Mouse (Mus musculus): ENCODE data around the gene Ttyh1. TPM values are rescaled to one million over a fixed set of nuclear protein-coding genes. Genes with fewer than 3 reads are reported as not detected.

Gene Ttyh1
- 10.5 and 10.9 TPM in 2 replicates for polyA plus RNA-seq (2016; fragmentation: Nextera tagmentation; extraction: Ambion mirVana)

- Histone ChIP-seq H3K36me3 (replicated peaks) (no peaks in the 10 kb centered on the region), H3K27me3 (replicated peaks; ENCODE audit: low read depth, poor library complexity, severe bottlenecking) (peaks cover 42% of the 10 kb centered on the region), H3K4me1 (peaks cover 39% of the 10 kb centered on the region), H3K27ac (replicated peaks) (peak within 1 kb of the TSS; percentile 75), H3K9me3 (no peaks in the 10 kb centered on the region), H3K4me3 (peak within 1 kb of the TSS; percentile 68)
- WGBS = under 1% methylated on average over 37 of the region's 37 CpGs
- DNase-seq (ENCODE audit: low spot score) = peak; percentile 69
These were observed at the start of gene Ttyh1 for GRCm38 (mm10) chr7:4119344-4119902. Gene Ttyh1, plus strand, starts transcription at chr7:4119408.

GRCm38 (mm10) chr7:4071066-4071465 is 48.1 kb upstream of the Ttyh1 start:
- no peak for DNase-seq (ENCODE audit: low spot score)
- H3K9me3 ChIP-seq = no peaks in the 10 kb centered on the region
- no peak overlapping the region for H3K27ac ChIP-seq (replicated peaks)
- WGBS = 87% methylated on average over 6 of the region's 6 CpGs
- no peaks in the 10 kb centered on the region for H3K4me1 ChIP-seq
- no peaks in the 10 kb centered on the region for H3K36me3 ChIP-seq (replicated peaks)
- no peak overlapping the region for H3K4me3 ChIP-seq
- H3K27me3 ChIP-seq (replicated peaks; ENCODE audit: low read depth, poor library complexity, severe bottlenecking) = no peaks in the 10 kb centered on the region

- no peaks in the 10 kb centered on the region for H3K4me1 ChIP-seq
- no peaks in the 10 kb centered on the region for H3K36me3 ChIP-seq (replicated peaks)
- no peaks in the 10 kb centered on the region for H3K27me3 ChIP-seq (replicated peaks; ENCODE audit: low read depth, poor library complexity, severe bottlenecking)
- H3K9me3 ChIP-seq = no peaks in the 10 kb centered on the region
- no peak overlapping the region for H3K4me3 ChIP-seq
- no peak for DNase-seq (ENCODE audit: low spot score)
- H3K27ac ChIP-seq (replicated peaks) = no peak overlapping the region
- WGBS = 81% methylated on average over 3 of the region's 3 CpGs
These were observed 46.1 kb upstream of the Ttyh1 start for GRCm38 (mm10) chr7:4073144-4073543.

- no peak for DNase-seq (ENCODE audit: low spot score)
- no peak overlapping the region for H3K27ac ChIP-seq (replicated peaks)
- no peaks in the 10 kb centered on the region for H3K27me3 ChIP-seq (replicated peaks; ENCODE audit: low read depth, poor library complexity, severe bottlenecking)
- no peak overlapping the region for H3K4me3 ChIP-seq
- no peaks in the 10 kb centered on the region for H3K4me1 ChIP-seq
- no peaks in the 10 kb centered on the region for H3K9me3 ChIP-seq
- 84% methylated on average over 7 of the region's 7 CpGs for WGBS
- H3K36me3 ChIP-seq (replicated peaks) = no peaks in the 10 kb centered on the region
These were observed 39.7 kb upstream of the Ttyh1 start for GRCm38 (mm10) chr7:4079511-4079910.

GRCm38 (mm10) chr7:4080552-4080951 is 38.7 kb upstream of the Ttyh1 start:
- 89% methylated on average over 4 of the region's 4 CpGs for WGBS
- no peaks in the 10 kb centered on the region for H3K27me3 ChIP-seq (replicated peaks; ENCODE audit: low read depth, poor library complexity, severe bottlenecking)
- no peaks in the 10 kb centered on the region for H3K9me3 ChIP-seq
- no peaks in the 10 kb centered on the region for H3K4me1 ChIP-seq
- H3K36me3 ChIP-seq (replicated peaks) = no peaks in the 10 kb centered on the region
- no peak for DNase-seq (ENCODE audit: low spot score)
- no peak overlapping the region for H3K4me3 ChIP-seq
- H3K27ac ChIP-seq (replicated peaks) = no peak overlapping the region

GRCm38 (mm10) chr7:4081706-4082105 is 37.5 kb upstream of the Ttyh1 start:
- Histone ChIP-seq H3K4me3 (no peak overlapping the region), H3K36me3 (replicated peaks) (no peaks in the 10 kb centered on the region), H3K27ac (replicated peaks) (no peak overlapping the region), H3K4me1 (no peaks in the 10 kb centered on the region), H3K9me3 (no peaks in the 10 kb centered on the region), H3K27me3 (replicated peaks; ENCODE audit: low read depth, poor library complexity, severe bottlenecking) (no peaks in the 10 kb centered on the region)
- no peak for DNase-seq (ENCODE audit: low spot score)

- Histone ChIP-seq H3K9me3 (no peaks in the 10 kb centered on the region), H3K27ac (replicated peaks) (no peak overlapping the region), H3K27me3 (replicated peaks; ENCODE audit: low read depth, poor library complexity, severe bottlenecking) (no peaks in the 10 kb centered on the region), H3K4me3 (no peak overlapping the region), H3K36me3 (replicated peaks) (no peaks in the 10 kb centered on the region), H3K4me1 (no peaks in the 10 kb centered on the region)
- 61% methylated on average over 2 of the region's 2 CpGs for WGBS
- DNase-seq (ENCODE audit: low spot score) = no peak
These were observed 36.4 kb upstream of the Ttyh1 start for GRCm38 (mm10) chr7:4082804-4083203.

- no peak for DNase-seq (ENCODE audit: low spot score)
- Histone ChIP-seq H3K4me3 (no peak overlapping the region), H3K27me3 (replicated peaks; ENCODE audit: low read depth, poor library complexity, severe bottlenecking) (no peaks in the 10 kb centered on the region), H3K9me3 (no peaks in the 10 kb centered on the region), H3K36me3 (replicated peaks) (no peaks in the 10 kb centered on the region), H3K27ac (replicated peaks) (no peak overlapping the region), H3K4me1 (no peaks in the 10 kb centered on the region)
- WGBS = 76% methylated on average over 6 of the region's 6 CpGs
These were observed 35.0 kb upstream of the Ttyh1 start for GRCm38 (mm10) chr7:4084161-4084560.

- Histone ChIP-seq H3K9me3 (no peaks in the 10 kb centered on the region), H3K4me3 (no peak overlapping the region), H3K36me3 (replicated peaks) (no peaks in the 10 kb centered on the region), H3K27ac (replicated peaks) (no peak overlapping the region), H3K27me3 (replicated peaks; ENCODE audit: low read depth, poor library complexity, severe bottlenecking) (no peaks in the 10 kb centered on the region), H3K4me1 (no peaks in the 10 kb centered on the region)
- no peak for DNase-seq (ENCODE audit: low spot score)
These were observed 33.6 kb upstream of the Ttyh1 start for GRCm38 (mm10) chr7:4085562-4085961.

GRCm38 (mm10) chr7:4087238-4087895 is 31.8 kb upstream of the Ttyh1 start:
- Histone ChIP-seq H3K27me3 (replicated peaks; ENCODE audit: low read depth, poor library complexity, severe bottlenecking) (no peaks in the 10 kb centered on the region), H3K9me3 (no peaks in the 10 kb centered on the region), H3K27ac (replicated peaks) (no peak overlapping the region), H3K4me3 (no peak overlapping the region), H3K36me3 (replicated peaks) (no peaks in the 10 kb centered on the region), H3K4me1 (no peaks in the 10 kb centered on the region)
- DNase-seq (ENCODE audit: low spot score) = no peak
- WGBS = 85% methylated on average over 4 of the region's 4 CpGs

GRCm38 (mm10) chr7:4087896-4088480 is 31.2 kb upstream of the Ttyh1 start:
- Histone ChIP-seq H3K4me1 (no peaks in the 10 kb centered on the region), H3K9me3 (no peaks in the 10 kb centered on the region), H3K27me3 (replicated peaks; ENCODE audit: low read depth, poor library complexity, severe bottlenecking) (no peaks in the 10 kb centered on the region), H3K36me3 (replicated peaks) (no peaks in the 10 kb centered on the region), H3K27ac (replicated peaks) (no peak overlapping the region), H3K4me3 (no peak overlapping the region)
- WGBS = 87% methylated on average over 6 of the region's 6 CpGs
- no peak for DNase-seq (ENCODE audit: low spot score)

GRCm38 (mm10) chr7:4088679-4089078 is 30.5 kb upstream of the Ttyh1 start:
- Histone ChIP-seq H3K4me1 (no peaks in the 10 kb centered on the region), H3K36me3 (replicated peaks) (no peaks in the 10 kb centered on the region), H3K4me3 (no peak overlapping the region), H3K27me3 (replicated peaks; ENCODE audit: low read depth, poor library complexity, severe bottlenecking) (no peaks in the 10 kb centered on the region), H3K27ac (replicated peaks) (no peak overlapping the region), H3K9me3 (no peaks in the 10 kb centered on the region)
- no peak for DNase-seq (ENCODE audit: low spot score)
- WGBS = 81% methylated on average over 2 of the region's 2 CpGs

GRCm38 (mm10) chr7:4091170-4091569 is 28.0 kb upstream of the Ttyh1 start:
- peak; percentile 10 for DNase-seq (ENCODE audit: low spot score)
- Histone ChIP-seq H3K4me1 (no peaks in the 10 kb centered on the region), H3K36me3 (replicated peaks) (no peaks in the 10 kb centered on the region), H3K27ac (replicated peaks) (no peak overlapping the region), H3K9me3 (no peaks in the 10 kb centered on the region), H3K27me3 (replicated peaks; ENCODE audit: low read depth, poor library complexity, severe bottlenecking) (no peaks in the 10 kb centered on the region), H3K4me3 (no peak overlapping the region)
- whole genome bisulfite sequencing = 42% methylated on average over 8 of the region's 8 CpGs

Data from embryonic facial prominence, embryonic 10.5 days (tissue).